Mouse (Mus musculus) ES-E14 (cell line): ENCODE data around the gene Slc25a4. TPM values are rescaled to one million over a fixed set of nuclear protein-coding genes. Genes with fewer than 3 reads are reported as not detected.

ENCODE experiments used
- DNase-seq: peaks from one replicate; pipeline ENCODE4 v3.0.0-alpha.2; 2013; ENCODE audit warnings: low read depth, low spot score
- H3K27ac ChIP-seq: 2 replicates; pipeline ENCODE4 v1.5.1; 2012; ENCODE audit warnings: low read depth, mild to moderate bottlenecking, low read length, moderate library complexity, mixed read lengths; ENCODE audit not compliant: poor library complexity, insufficient read depth, severe bottlenecking
- H3K36me3 ChIP-seq: 2 replicates; pipeline ENCODE4 v1.6.1; 2012; ENCODE audit warnings: mild to moderate bottlenecking, low read length, moderate library complexity, mixed read lengths; ENCODE audit not compliant: control insufficient read depth, poor library complexity, insufficient read depth, severe bottlenecking
- H3K4me1 ChIP-seq, 2 experiments: fragments of 150-350 bp in 1 of 2; sonication (generic) in 1 of 2; 2 replicates each; pipeline ENCODE4 v1.6.1; 2012; ENCODE audit warnings: low read length in 2 of 2, mild to moderate bottlenecking in 1 of 2, mixed read lengths in 1 of 2; ENCODE audit not compliant: control insufficient read depth in 2 of 2, insufficient read depth in 2 of 2, poor library complexity in 1 of 2
- H3K4me3 ChIP-seq, 2 experiments: fragments of 150-350 bp in 1 of 2; sonication (generic) in 1 of 2; 2 replicates each; pipeline ENCODE4 v1.5.1; 2012; ENCODE audit warnings: low read length in 2 of 2, low read depth in 1 of 2, mild to moderate bottlenecking in 1 of 2, mixed read lengths in 1 of 2; ENCODE audit not compliant: insufficient read depth in 1 of 2, poor library complexity in 1 of 2, severe bottlenecking in 1 of 2
- H3K9ac ChIP-seq: 2 replicates; pipeline ENCODE4 v1.6.1; 2012; ENCODE audit warnings: low read depth, mild to moderate bottlenecking, low read length, mixed read lengths; ENCODE audit not compliant: poor library complexity, insufficient read depth, severe bottlenecking
- H3K9me3 ChIP-seq: fragments of 150-350 bp; sonication (generic); 2 replicates; pipeline ENCODE4 v1.6.1; 2012; ENCODE audit warnings: low read depth, mild to moderate bottlenecking, low read length; ENCODE audit not compliant: control insufficient read depth, insufficient read depth
- CHD2 ChIP-seq: IDR thresholded peaks from 2 replicates; pipeline ENCODE4 v1.6.1; 2014; ENCODE audit warnings: mild to moderate bottlenecking, low read depth, low read length, inconsistent platforms
- HCFC1 ChIP-seq: IDR thresholded peaks from 2 replicates; pipeline ENCODE4 v1.6.1; 2012; ENCODE audit warnings: low read length, inconsistent platforms, borderline replicate concordance; ENCODE audit not compliant: insufficient read depth
- MAFK ChIP-seq: IDR thresholded peaks from 2 replicates; pipeline ENCODE4 v1.6.1; 2014; ENCODE audit warnings: mild to moderate bottlenecking, low read depth, low read length, inconsistent platforms; ENCODE audit not compliant: insufficient read depth
- ZC3H11A ChIP-seq: IDR thresholded peaks from 2 replicates; pipeline ENCODE4 v1.6.1; 2012; ENCODE audit warnings: low read depth, mild to moderate bottlenecking, inconsistent platforms, low read length, borderline replicate concordance
- ZNF384 ChIP-seq: IDR thresholded peaks from 2 replicates; pipeline ENCODE4 v1.6.1; 2012; ENCODE audit warnings: low read depth, low read length, inconsistent platforms
- in situ Hi-C, 2 experiments: fragments of 600-800 bp; cut with MboI; formaldehyde crosslinking; loops; one replicate each; pipeline ENCODE4 v1.15.1; 2025; ENCODE audit warnings: low sequenced_read_pairs in 2 of 2, inconsistent platforms in 1 of 2; ENCODE audit not compliant: unreplicated experiment in 2 of 2
- total RNA-seq: library from RNA; depleted of rRNA; stranded (reverse); fragments of 300-350 nt; gene quantifications from 2 replicates; pipeline ENCODE4 v1.2.3, GENCODE M21; 2012; rRNA removed

Slc25a4 gene
- 168 and 284 TPM in 2 replicates for total RNA-seq

DNA sequence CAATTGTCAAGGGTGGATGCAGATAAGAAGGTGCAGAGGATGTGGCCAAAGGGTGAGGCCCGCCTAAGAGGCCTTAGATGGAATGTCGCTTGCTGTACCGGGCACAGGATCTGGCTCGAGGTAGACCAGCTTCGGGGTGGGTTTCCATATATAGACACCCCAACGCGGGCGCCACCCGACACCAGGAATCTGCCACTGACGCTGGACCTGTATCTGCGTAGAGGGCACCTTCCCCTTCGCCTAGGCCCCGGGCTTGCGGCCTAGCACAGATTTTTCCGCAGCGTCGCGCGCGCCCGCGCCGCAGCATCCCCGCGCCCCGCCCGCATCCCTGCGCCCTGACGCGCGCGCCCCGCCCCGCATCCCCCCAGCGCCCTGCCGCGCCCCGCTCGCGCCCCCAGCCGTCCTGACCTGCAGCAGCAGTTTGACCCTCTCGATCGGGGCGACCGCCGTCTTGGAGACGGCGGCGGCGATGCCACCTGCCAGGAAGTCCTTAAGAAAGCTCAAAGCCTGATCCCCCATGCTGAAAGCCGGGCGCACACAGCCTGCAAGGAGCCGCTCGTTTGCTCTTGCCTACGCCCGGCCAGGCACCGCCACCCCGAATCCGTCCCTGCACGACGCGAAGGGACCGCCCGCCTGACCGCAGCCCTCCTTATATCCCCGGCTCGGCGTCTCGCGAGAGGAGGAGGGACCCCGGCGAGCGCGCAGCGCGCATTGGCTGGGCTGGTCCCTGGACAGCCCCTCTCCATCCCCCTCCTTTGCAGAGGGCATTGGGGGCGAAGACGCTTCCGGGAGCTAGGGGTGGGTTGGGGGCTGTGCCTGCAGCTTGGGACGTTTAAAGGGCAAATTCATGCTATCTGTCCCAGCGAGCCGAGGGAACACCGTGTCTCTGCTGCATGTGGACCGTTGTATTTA lies at the start of gene Slc25a4:
Gene Slc25a4 (minus strand): TSS at position 881 of the 912 bp plus-strand sequence.
- H3K27ac ChIP-seq = no peak within 1 kb of the TSS
- in situ Hi-C loops = no loop called here

DNA sequence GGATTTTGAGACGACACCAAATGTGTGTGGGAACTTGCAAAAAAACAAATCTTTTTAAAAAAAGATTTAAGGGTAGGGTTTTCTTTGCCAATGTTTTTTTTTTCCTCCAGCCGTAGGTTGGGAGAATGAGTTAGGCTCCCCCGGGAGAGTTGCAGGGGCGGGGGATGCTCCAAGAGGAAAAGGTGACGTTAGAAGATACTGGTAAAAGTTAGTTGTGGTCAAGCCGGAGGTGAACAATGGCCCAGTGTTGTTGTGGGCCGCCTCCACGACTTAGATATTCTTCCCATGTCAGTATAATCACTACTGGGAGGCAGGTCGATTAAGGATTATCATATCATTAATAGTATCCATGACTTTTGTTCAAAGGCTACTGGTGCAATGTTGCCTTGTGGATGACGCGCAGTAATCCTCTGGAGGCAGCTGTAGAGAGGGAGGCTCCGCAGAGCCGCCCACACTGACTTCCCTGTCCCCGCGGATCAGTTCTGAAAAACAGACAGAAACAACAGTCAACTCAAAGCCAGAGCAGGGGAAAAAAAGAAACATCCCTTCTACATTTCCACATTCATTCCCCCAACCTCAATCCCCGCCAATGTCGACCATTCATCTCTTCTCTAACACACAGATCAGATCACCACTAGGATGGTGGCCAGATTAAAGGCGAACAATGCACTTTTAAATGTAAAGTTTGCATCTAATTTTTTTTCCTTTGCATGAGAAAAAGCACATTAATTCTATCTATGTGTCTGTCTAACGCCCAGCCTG lies 47.0 kb upstream of the Slc25a4 start:
- Histone ChIP-seq H3K4me3 (no peak overlapping the region), H3K4me1 (no peaks in the 10 kb centered on the region), H3K27ac (no peak overlapping the region), H3K9ac (no peak overlapping the region), H3K36me3 (no peaks in the 10 kb centered on the region), H3K9me3 (no peaks in the 10 kb centered on the region)
- in situ Hi-C loops = no loop called here
- no peak for DNase-seq
- TF ChIP-seq MAFK (no peak), HCFC1 (no peak), ZC3H11A (no peak), ZNF384 (no peak), CHD2 (no peak)

More for the DNA sequence above, at the start of gene Slc25a4:
- no peak for TF ChIP-seq ZC3H11A
- TF ChIP-seq ZNF384 = no peak
- no peak for TF ChIP-seq MAFK
- TF ChIP-seq CHD2 = peak; percentile 99
- 0 out of 2 replicates have a peak, but pooled peaks have one; percentile 48 for TF ChIP-seq HCFC1
- Histone ChIP-seq H3K4me1 (peaks cover 0 to 11% of the 10 kb centered on the region in 2 experiments; a peak in 3 of 4 replicates), H3K36me3 (peaks cover 22% of the 10 kb centered on the region), H3K9ac (peak within 1 kb of the TSS; percentile 86), H3K9me3 (no peaks in the 10 kb centered on the region), H3K4me3 (peak within 1 kb of the TSS; percentile 77 to 85)
- DNase-seq = peak; percentile 82

DNA sequence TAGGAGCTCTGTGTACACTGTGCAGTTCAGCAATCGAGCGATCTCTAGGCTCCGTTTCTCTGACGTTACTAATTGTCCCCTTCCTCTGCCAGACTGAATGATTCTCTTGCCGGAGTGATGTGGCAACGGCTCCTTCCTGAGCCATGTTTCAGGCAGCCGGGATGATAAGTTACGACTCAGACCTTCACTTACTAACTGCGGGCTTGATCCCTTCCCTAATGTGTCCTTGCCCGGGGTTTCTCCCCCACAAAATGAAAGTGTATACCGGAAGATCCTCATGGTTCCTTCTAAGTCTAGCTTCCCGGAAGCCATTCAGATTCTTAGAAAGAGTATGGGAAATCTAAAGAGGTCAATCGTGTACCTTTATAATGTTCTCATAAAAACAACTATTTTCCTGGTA lies 41.4 kb upstream of the Slc25a4 start:
- no peaks in the 10 kb centered on the region; a peak in 1 of 4 replicates for H3K4me1 ChIP-seq
- no peak overlapping the region for H3K27ac ChIP-seq
- no peaks in the 10 kb centered on the region for H3K36me3 ChIP-seq
- H3K4me3 ChIP-seq = no peak overlapping the region
- in situ Hi-C loops = no loop called here
- no peaks in the 10 kb centered on the region for H3K9me3 ChIP-seq
- H3K9ac ChIP-seq = no peak overlapping the region
- DNase-seq = no peak
- TF ChIP-seq HCFC1 = no peak
- TF ChIP-seq ZC3H11A = no peak
- TF ChIP-seq CHD2 = no peak

DNA sequence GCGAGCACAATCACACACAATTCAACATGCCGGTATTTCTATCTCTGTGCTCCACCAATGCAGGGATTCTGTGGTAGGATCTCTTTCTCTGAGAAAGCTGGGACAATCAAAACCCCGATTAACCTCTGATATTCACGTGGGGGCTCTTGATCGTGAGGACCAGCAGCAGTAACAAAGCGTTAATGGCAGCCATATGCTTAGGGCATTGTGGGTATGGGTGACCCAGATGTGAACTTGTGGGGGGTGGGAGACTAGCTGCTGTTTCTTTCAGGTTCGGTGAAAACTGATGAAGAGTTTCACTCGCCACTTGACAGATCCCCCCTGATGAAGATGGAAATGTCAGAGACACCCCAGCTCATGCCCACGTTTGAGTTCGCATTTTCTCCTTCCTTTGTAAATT lies 40.5 kb upstream of the Slc25a4 start:
- Histone ChIP-seq H3K36me3 (no peaks in the 10 kb centered on the region), H3K27ac (no peak overlapping the region)
- no peak for DNase-seq

More for the DNA sequence above, 40.5 kb upstream of the Slc25a4 start:
- Histone ChIP-seq H3K4me3 (no peak overlapping the region), H3K4me1 (no peaks in the 10 kb centered on the region; a peak in 1 of 4 replicates), H3K9me3 (no peaks in the 10 kb centered on the region), H3K9ac (no peak overlapping the region)
- TF ChIP-seq MAFK (no peak), HCFC1 (no peak), ZC3H11A (no peak), CHD2 (no peak), ZNF384 (no peak)
- in situ Hi-C loops = no loop called here
